ENCODE assay signal across 10 mouse cellular contexts in the genomic region with DNA sequence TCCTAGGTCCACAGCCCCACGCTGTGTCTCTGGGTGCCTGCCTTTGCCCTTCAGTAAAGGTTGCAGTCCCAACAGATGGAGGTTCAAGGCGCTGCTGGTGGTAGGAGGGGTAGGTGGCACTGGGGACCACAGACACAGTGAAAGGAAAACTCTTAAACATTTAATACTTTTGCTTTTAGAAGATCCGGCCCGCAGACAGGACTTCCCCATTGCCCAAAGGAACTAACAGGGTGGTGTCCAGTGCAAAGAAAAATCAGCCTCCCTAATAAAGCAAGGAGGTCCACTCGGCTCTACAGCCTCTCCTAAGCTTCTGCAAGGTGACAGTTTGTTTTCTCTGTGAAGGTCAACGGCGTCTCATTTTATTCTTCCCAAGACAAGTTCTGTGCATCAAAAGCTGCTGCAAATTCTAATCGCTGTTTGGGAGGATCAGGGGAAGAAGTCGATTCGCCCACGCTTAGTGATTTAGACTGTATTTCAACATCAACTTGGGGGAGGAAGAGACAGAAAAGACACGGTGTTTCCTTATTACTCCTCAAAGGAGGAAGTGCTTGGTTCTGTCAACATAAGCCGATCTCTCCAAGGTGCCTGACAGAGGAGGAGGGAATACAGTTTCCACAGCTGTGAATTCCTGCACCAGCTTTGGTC. TPM values are rescaled to one million over a fixed set of nuclear protein-coding genes. Genes with fewer than 3 reads are reported as not detected.
DNase-seq lines count a peak whose midpoint lies in the region; ATAC-seq lines count a peak whose summit lies in the region.
"Had no signal": no experiment of that assay in that cellular context is flagged by ENCODE, and none has a peak within 500 bp of the region (broad histone marks: within the 10 kb centered on the region; RNA-seq: fewer than 3 reads in every experiment).

No protein-coding gene starts in this region.

- no peaks in the 10 kb centered on the region for H3K9me3 ChIP-seq in liver, embryonic 13.5 days (replicated peaks)
- H3K9me3 ChIP-seq: embryonic facial prominence, embryonic 12.5 days; lung, embryonic 15.5 days had no signal

- H3K4me2 ChIP-seq in liver, embryonic 13.5 days: peak overlapping the region; percentile 5; the same call in 1 of the 2 replicates
- H3K4me2 ChIP-seq: embryonic facial prominence, embryonic 12.5 days; lung, embryonic 15.5 days had no signal

- peak overlapping the region; percentile 75 for H3K27ac ChIP-seq in brown adipose tissue, adult 24 weeks (replicated peaks; ENCODE audit: low read depth, low read length)
- H3K27ac ChIP-seq in liver, embryonic 13.5 days: no peak overlapping the region
- H3K27ac ChIP-seq: embryonic facial prominence, embryonic 12.5 days; lung, embryonic 15.5 days had no signal

- H3K4me3 ChIP-seq in brown adipose tissue, adult 24 weeks (ENCODE audit: insufficient read depth, low read depth, low read length): no peak overlapping the region
- H3K4me3 ChIP-seq in liver, embryonic 13.5 days (replicated peaks): no peak overlapping the region
- H3K4me3 ChIP-seq: embryonic facial prominence, embryonic 12.5 days; lung, embryonic 15.5 days had no signal

- peak; percentile 29 to 48 for DNase-seq in lung, adult 18-20 months
- no peak for DNase-seq in lung, postnatal 10 days
- DNase-seq in liver, embryonic 13.5 days: no peak
- DNase-seq in splenic B cell, adult 2 months (ENCODE audit: low read depth, low spot score): peak; percentile 63
- DNase-seq in gastrocnemius, postnatal 4 days (ENCODE audit: low spot score in 2 of 2): no peak
- no peak for DNase-seq in gastrocnemius, postnatal 36 days
- DNase-seq: kidney, adult 11 months had no signal

- intact Hi-C loops in gastrocnemius, postnatal 36 days (cut with DNase I): no loop called here

- H3K9ac ChIP-seq in liver, embryonic 13.5 days: no peak overlapping the region
- H3K9ac ChIP-seq: embryonic facial prominence, embryonic 12.5 days; lung, embryonic 15.5 days had no signal

- ATAC-seq in liver, embryonic 13.5 days (ENCODE audit: low read depth): no peak

- H3K4me1 ChIP-seq in brown adipose tissue, adult 24 weeks (ENCODE audit: control insufficient read depth, insufficient read depth, insufficient read length, low read length): no peaks in the 10 kb centered on the region
- peaks cover 21% of the 10 kb centered on the region for H3K4me1 ChIP-seq in liver, embryonic 13.5 days (replicated peaks)

- WGBS in liver, embryonic 13.5 days (ENCODE audit: insufficient replicate concordance): 47% methylated on average over 13 of the region's 13 CpGs

- H3K36me3 ChIP-seq in liver, embryonic 13.5 days: peaks cover 17% of the 10 kb centered on the region
- peaks cover 31% of the 10 kb centered on the region for H3K36me3 ChIP-seq in splenic B cell, adult 2 months (ENCODE audit: control insufficient read depth, insufficient read depth, low read length, poor library complexity, severe bottlenecking)
- H3K36me3 ChIP-seq: embryonic facial prominence, embryonic 12.5 days; lung, embryonic 15.5 days had no signal

- H3K27me3 ChIP-seq in liver, embryonic 13.5 days: no peaks in the 10 kb centered on the region
- no peaks in the 10 kb centered on the region for H3K27me3 ChIP-seq in splenic B cell, adult 2 months (ENCODE audit: control insufficient read depth, insufficient read depth, low read length, poor library complexity, severe bottlenecking)
- H3K27me3 ChIP-seq: embryonic facial prominence, embryonic 12.5 days; lung, embryonic 15.5 days had no signal

RNA-seq across cellular contexts. Expression of a gene that starts 1.8 kb away (rescaled TPM):
- 106 and 110 TPM in 2 replicates for polyA plus RNA-seq in brown adipose tissue, adult 24 weeks (2012; ENCODE audit: insufficient read depth, insufficient read length, missing spikeins)
- polyA plus RNA-seq in liver, embryonic 13.5 days (2015; fragmentation: Nextera tagmentation; extraction: Ambion mirVana): 18.1 and 21.4 TPM in 2 replicates
- total RNA-seq in gastrocnemius, postnatal 4 days (2021): 10 to 100 TPM; 46.6 to 46.7 TPM
- 10 to 100 TPM; 16.4 to 18.7 TPM for total RNA-seq in gastrocnemius, postnatal 36 days (2021)

RNA-seq across cellular contexts. Expression of a gene that starts 23.6 kb away (rescaled TPM):
- 0.55 and 0.58 TPM in 2 replicates for polyA plus RNA-seq in brown adipose tissue, adult 24 weeks (2012; ENCODE audit: insufficient read depth, insufficient read length, missing spikeins)
- 2.5 and 3.0 TPM in 2 replicates for polyA plus RNA-seq in liver, embryonic 13.5 days (2015; fragmentation: Nextera tagmentation; extraction: Ambion mirVana)
- total RNA-seq in gastrocnemius, postnatal 4 days (2021): under 1 TPM; 0.65 to 0.78 TPM
- total RNA-seq in gastrocnemius, postnatal 36 days (2021): under 1 TPM; 0.07 to 0.08 TPM

RNA-seq across cellular contexts. Expression of a gene that starts 27.5 kb away (rescaled TPM):
- polyA plus RNA-seq in brown adipose tissue, adult 24 weeks (2012; ENCODE audit: insufficient read depth, insufficient read length, missing spikeins): 45.1 and 79.9 TPM in 2 replicates
- polyA plus RNA-seq in liver, embryonic 13.5 days (2015; fragmentation: Nextera tagmentation; extraction: Ambion mirVana): 71.9 and 73.5 TPM in 2 replicates
- total RNA-seq in gastrocnemius, postnatal 4 days (2021): 10 to 100 TPM; 46.6 to 47.7 TPM
- 10 to 100 TPM; 38.7 to 39.0 TPM for total RNA-seq in gastrocnemius, postnatal 36 days (2021)

RNA-seq across cellular contexts. Expression of a gene that starts 44.8 kb away (rescaled TPM):
- polyA plus RNA-seq in brown adipose tissue, adult 24 weeks (2012; ENCODE audit: insufficient read depth, insufficient read length, missing spikeins): 40.3 and 53.3 TPM in 2 replicates
- polyA plus RNA-seq in liver, embryonic 13.5 days (2015; fragmentation: Nextera tagmentation; extraction: Ambion mirVana): 35.6 and 35.7 TPM in 2 replicates
- total RNA-seq in gastrocnemius, postnatal 4 days (2021): 1 to 10 TPM; 7.1 to 7.7 TPM
- under 1 TPM; 0.49 to 0.69 TPM for total RNA-seq in gastrocnemius, postnatal 36 days (2021)

RNA-seq across cellular contexts. Expression of a gene that starts 45.1 kb away (rescaled TPM):
- 86.4 and 125 TPM in 2 replicates for polyA plus RNA-seq in brown adipose tissue, adult 24 weeks (2012; ENCODE audit: insufficient read depth, insufficient read length, missing spikeins)
- polyA plus RNA-seq in liver, embryonic 13.5 days (2015; fragmentation: Nextera tagmentation; extraction: Ambion mirVana): 88.0 and 109 TPM in 2 replicates
- total RNA-seq in gastrocnemius, postnatal 4 days (2021): 10 to 100 TPM; 76.6 to 91.3 TPM
- total RNA-seq in gastrocnemius, postnatal 36 days (2021): 10 to 100 TPM; 25.4 to 31.2 TPM

Comparison
In these comparisons a context has a peak if more than half of its experiments do, and no peak if none do; other contexts are left out.
1. DNase-seq: peak in lung, adult 18-20 months (2 of 2) and splenic B cell, adult 2 months (single experiment); none in lung, postnatal 10 days (single experiment), liver, embryonic 13.5 days (single experiment), gastrocnemius, postnatal 4 days (0 of 2) and gastrocnemius, postnatal 36 days (0 of 2).